Mouse (Mus musculus) midbrain, postnatal 0 days (tissue): ENCODE data around the gene Rad9a. TPM values are rescaled to one million over a fixed set of nuclear protein-coding genes. Genes with fewer than 3 reads are reported as not detected.

Experiments
- ATAC-seq: fragments of 200-750 bp; cut with Nextera tagmentation; 2 replicates; pipeline ENCODE4 v1.8.0; 2017; ENCODE audit warnings: moderate number of reproducible peaks, mild to moderate bottlenecking, moderate TSS enrichment, moderate library complexity; ENCODE audit not compliant: low FRiP score
- DNase-seq: peaks from one replicate; pipeline ENCODE4 v3.0.0-alpha.2; 2015; ENCODE audit warnings: low spot score
- H3K27ac ChIP-seq: fragments of 300-500 bp; sonication (generic); 2 replicates; pipeline ENCODE4 v1.5.1; 2014; ENCODE audit warnings: low read depth, mild to moderate bottlenecking, low read length, mixed read lengths
- H3K27me3 ChIP-seq: fragments of 300-500 bp; sonication (generic); 2 replicates; pipeline ENCODE4 v1.6.1; 2014; ENCODE audit warnings: low read length, control low read depth, mixed read lengths; ENCODE audit not compliant: insufficient read depth
- H3K36me3 ChIP-seq: fragments of 300-500 bp; sonication (generic); 2 replicates; pipeline ENCODE4 v1.6.1; 2014; ENCODE audit warnings: low read length, control low read depth, mixed read lengths; ENCODE audit not compliant: insufficient read depth
- H3K4me1 ChIP-seq: fragments of 300-500 bp; sonication (generic); 2 replicates; pipeline ENCODE4 v1.6.1; 2014; ENCODE audit warnings: mild to moderate bottlenecking, control low read depth, antibody characterized with exemption, low read length, mixed read lengths; ENCODE audit not compliant: insufficient read depth
- H3K4me2 ChIP-seq: fragments of 300-500 bp; sonication (generic); 2 replicates; pipeline ENCODE4 v1.6.1; 2014; ENCODE audit warnings: low read depth, mild to moderate bottlenecking, low read length, mixed read lengths; ENCODE audit not compliant: poor library complexity, severe bottlenecking
- H3K4me3 ChIP-seq: fragments of 300-500 bp; sonication (generic); 2 replicates; pipeline ENCODE4 v1.5.1; 2014; ENCODE audit warnings: low read depth, mild to moderate bottlenecking, low read length, moderate library complexity
- H3K9ac ChIP-seq: fragments of 300-500 bp; sonication (generic); replicated peaks from 2 replicates; pipeline ENCODE4 v1.6.1; 2014; ENCODE audit warnings: mild to moderate bottlenecking, low read length, moderate library complexity, mixed read lengths; ENCODE audit not compliant: poor library complexity, severe bottlenecking
- H3K9me3 ChIP-seq: fragments of 300-500 bp; sonication (generic); 2 replicates; pipeline ENCODE4 v1.6.1; 2016; ENCODE audit warnings: low read length, control low read depth
- CTCF ChIP-seq: IDR thresholded peaks from 2 replicates; pipeline ENCODE4 v1.5.1; 2016; ENCODE audit warnings: antibody characterized with exemption, mild to moderate bottlenecking
- WGBS: fragments of 180-500 bp; shearing (Covaris S2); extraction: QIAGEN DNeasy Blood & Tissue Kit; methylation state at CpG from one replicate; pipeline ENCODE4 v1.1.7; 2014; 5-methylcytosine and 5-hydroxymethylcytosine counted together
- polyA plus RNA-seq: library from polyadenylated mRNA; unstranded; fragments of >200 nt; fragmentation: Nextera tagmentation; extraction: Ambion mirVana; gene quantifications from 2 replicates; pipeline ENCODE4 v1.2.1, GENCODE M21; 2015
- total RNA-seq: library from RNA; depleted of rRNA; stranded (reverse); fragments of >200 nt; gene quantifications from 2 replicates; pipeline ENCODE4 v1.2.3, GENCODE M21; 2014

Gene Rad9a
- total and polyA plus RNA-seq, 2 experiments from 2014 or later, result 14.7 to 22.8 TPM

- WGBS, result 6% methylated on average over 42 of the region's 42 CpGs
- DNase-seq, result peak; percentile 99
- peak; percentile 86 for ATAC-seq
Measured at GRCm38 (mm10) chr19:4162646-4163542, 38.6 kb downstream of the Rad9a start, which contains the start of gene Rps6kb2. Rps6kb2 (minus strand) TSS chr19:4163354.

GRCm38 (mm10) chr19:4159049-4159448 lies 42.4 kb downstream of the Rad9a start:
- no peak overlapping the region for H3K4me2 ChIP-seq
- no peak overlapping the region for H3K27ac ChIP-seq
- peaks cover 53% of the 10 kb centered on the region for H3K36me3 ChIP-seq
- TF ChIP-seq CTCF, result no peak
- H3K9ac ChIP-seq, result no peak overlapping the region
- 98% methylated on average over 8 of the region's 8 CpGs for WGBS
- no peak for DNase-seq
- H3K9me3 ChIP-seq, result no peaks in the 10 kb centered on the region
- H3K27me3 ChIP-seq, result no peaks in the 10 kb centered on the region
- H3K4me3 ChIP-seq, result no peak overlapping the region
- no peak for ATAC-seq
- peaks cover 6% of the 10 kb centered on the region; the same call in 1 of the 2 replicates for H3K4me1 ChIP-seq

More at GRCm38 (mm10) chr19:4162646-4163542, 38.6 kb downstream of the Rad9a start, which contains the start of gene Rps6kb2:
- Histone ChIP-seq H3K9me3 (no peaks in the 10 kb centered on the region), H3K4me3 (peak within 1 kb of the TSS; percentile 69), H3K4me2 (peak within 1 kb of the TSS; percentile 91), H3K9ac (peak within 1 kb of the TSS; percentile 76), H3K27me3 (no peaks in the 10 kb centered on the region), H3K36me3 (peaks cover 32% of the 10 kb centered on the region), H3K27ac (peak within 1 kb of the TSS; percentile 71), H3K4me1 (peaks cover 6% of the 10 kb centered on the region; the same call in 1 of the 2 replicates)
- no peak for TF ChIP-seq CTCF

DNA sequence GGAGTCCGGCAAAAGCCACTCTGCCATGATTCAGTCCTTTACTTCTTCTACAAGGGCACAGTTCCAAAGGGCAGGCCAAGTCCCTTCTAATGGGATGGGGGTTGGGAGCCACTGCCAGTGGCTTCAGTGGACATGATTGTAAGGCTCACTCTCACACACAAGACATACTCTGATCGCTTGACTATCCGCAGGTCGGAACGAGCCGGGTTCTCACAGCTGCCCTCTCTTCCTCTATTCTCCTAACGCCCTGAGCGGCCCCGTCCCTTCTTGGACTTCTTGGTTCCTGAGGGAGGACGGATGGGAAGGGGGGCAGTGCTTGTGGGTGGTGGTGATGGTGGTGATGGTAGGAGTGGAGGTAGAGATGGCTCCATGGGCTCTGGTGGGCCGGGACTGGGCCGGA lies 44.7 kb downstream of the Rad9a start:
- peaks cover 65% of the 10 kb centered on the region for H3K36me3 ChIP-seq
- H3K27ac ChIP-seq, result no peak overlapping the region
- no peak overlapping the region for H3K9ac ChIP-seq
- ATAC-seq (no peak), DNase-seq (no peak)
- no peaks in the 10 kb centered on the region for H3K4me1 ChIP-seq
- no peaks in the 10 kb centered on the region for H3K9me3 ChIP-seq
- no peak overlapping the region for H3K4me3 ChIP-seq
- 95% methylated on average over 12 of the region's 12 CpGs for WGBS
- no peaks in the 10 kb centered on the region for H3K27me3 ChIP-seq
- TF ChIP-seq CTCF, result no peak
- no peak overlapping the region for H3K4me2 ChIP-seq

DNA sequence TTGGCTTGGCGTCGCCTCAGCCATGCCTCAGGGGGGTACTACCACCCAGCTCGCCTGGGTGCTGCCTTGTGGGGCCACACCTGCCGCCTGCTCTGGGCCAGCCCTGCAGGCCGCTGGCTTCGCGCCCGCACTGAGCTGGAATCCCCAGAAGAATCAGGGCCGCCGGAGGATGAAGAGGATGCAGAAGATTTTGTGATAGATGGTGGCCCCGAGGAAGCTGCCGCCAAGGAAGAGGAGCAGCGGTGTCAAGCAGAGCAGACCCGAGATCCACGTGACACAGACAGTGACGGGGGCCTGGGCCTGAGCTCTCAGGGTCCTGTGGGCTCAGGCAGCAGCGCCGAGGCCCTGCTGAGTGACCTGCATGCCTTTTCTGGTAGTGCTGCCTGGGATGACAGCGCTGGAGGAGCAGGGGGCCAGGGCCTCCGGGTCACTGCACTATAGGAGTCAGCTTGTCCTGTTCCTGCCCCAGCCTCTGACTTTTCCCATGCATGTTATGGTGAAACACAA lies 45.3 kb downstream of the Rad9a start:
- Histone ChIP-seq H3K4me3 (no peak overlapping the region), H3K27ac (no peak overlapping the region), H3K4me2 (no peak overlapping the region), H3K9me3 (no peaks in the 10 kb centered on the region), H3K4me1 (no peaks in the 10 kb centered on the region), H3K36me3 (peaks cover 65% of the 10 kb centered on the region), H3K9ac (0 out of 2 replicates have a peak overlapping the region, but pooled peaks have one; percentile 8), H3K27me3 (no peaks in the 10 kb centered on the region)
- DNase-seq (no peak), ATAC-seq (no peak)
- WGBS, result 69% methylated on average over 20 of the region's 20 CpGs
- TF ChIP-seq CTCF, result no peak

DNA sequence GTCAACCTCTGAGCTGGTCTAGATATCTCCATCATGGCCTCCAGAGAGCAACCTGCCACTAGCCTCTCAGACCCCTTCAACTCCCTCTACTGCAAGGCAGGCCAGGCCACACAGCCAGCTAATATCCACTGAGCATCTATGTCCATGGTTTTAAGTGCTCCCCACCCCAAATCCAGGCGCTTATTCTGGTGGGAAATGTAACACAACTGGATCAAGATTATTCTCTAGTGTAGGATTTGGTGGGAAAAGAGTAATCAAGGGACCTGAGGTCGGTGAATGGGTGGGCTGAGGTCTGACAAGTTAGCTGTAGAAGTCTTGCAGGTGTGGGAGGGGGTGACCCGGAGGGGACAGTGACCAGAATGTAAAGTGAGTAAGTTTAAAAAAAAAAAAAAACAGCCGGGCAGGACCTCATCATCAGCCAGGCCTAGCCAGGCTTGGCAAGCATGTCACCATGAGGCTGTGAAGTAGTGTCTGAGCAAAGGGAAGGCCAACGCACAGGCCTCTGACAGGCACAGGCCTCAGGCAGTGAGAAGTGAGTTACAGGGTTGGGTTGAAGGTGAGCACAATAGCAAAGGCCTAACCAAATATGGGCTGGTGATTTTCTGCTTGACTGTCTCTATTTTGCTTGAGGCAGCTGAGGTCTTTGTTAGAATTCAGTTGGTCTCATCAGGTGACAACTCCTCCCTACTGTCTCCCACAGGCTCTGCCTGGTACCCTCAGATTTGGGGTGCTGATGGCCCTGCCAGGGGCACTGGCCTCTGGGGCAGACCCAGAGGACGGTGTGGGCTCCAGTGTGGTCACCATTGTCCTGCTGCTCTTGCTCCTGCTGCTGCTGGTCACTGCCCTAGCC lies 46.0 kb downstream of the Rad9a start:
- Histone ChIP-seq H3K4me3 (no peak overlapping the region), H3K9me3 (no peaks in the 10 kb centered on the region), H3K9ac (no peak overlapping the region), H3K4me1 (no peaks in the 10 kb centered on the region), H3K27me3 (no peaks in the 10 kb centered on the region), H3K4me2 (no peak overlapping the region), H3K27ac (no peak overlapping the region), H3K36me3 (peaks cover 65% of the 10 kb centered on the region)
- 78% methylated on average over 6 of the region's 6 CpGs for WGBS
- no peak for TF ChIP-seq CTCF
- no peak for ATAC-seq
- DNase-seq, result no peak
